Mouse (Mus musculus) MEL (cell line): ENCODE data around the gene Ramp2.

Experiments used
- CTCF ChIP-seq, 3 experiments: IDR thresholded peaks in 2 of 3; conservative IDR thresholded peaks in 1 of 3; 2 replicates each; pipeline ENCODE4 v1.5.1; 2011 to 2012; ENCODE audit warnings: low read length in 3 of 3, low read depth in 2 of 3, mild to moderate bottlenecking in 2 of 3, improper control_type of control experiment in 1 of 3, inconsistent platforms in 1 of 3, mixed read lengths in 1 of 3, moderate library complexity in 1 of 3; ENCODE audit not compliant: control insufficient read depth in 1 of 3, insufficient read depth in 1 of 3, poor library complexity in 1 of 3, severe bottlenecking in 1 of 3
- ETS1 ChIP-seq: IDR thresholded peaks from 2 replicates; pipeline ENCODE4 v1.6.1; 2012; ENCODE audit warnings: low read depth, mild to moderate bottlenecking, inconsistent platforms, low read length, improper control_type of control experiment, moderate library complexity
- GATA1 ChIP-seq: IDR thresholded peaks from 2 replicates; pipeline ENCODE4 v1.6.1; 2011; ENCODE audit warnings: low read depth, low read length, improper control_type of control experiment
- POLR2A ChIP-seq, 2 experiments: IDR thresholded peaks; 2 replicates each; pipeline ENCODE4 v1.6.1; 2011 to 2012; ENCODE audit warnings: low read length in 2 of 2, mild to moderate bottlenecking in 2 of 2, control low read depth in 1 of 2, improper control_type of control experiment in 1 of 2, low read depth in 1 of 2, moderate library complexity in 1 of 2; ENCODE audit not compliant: control insufficient read depth in 1 of 2, insufficient read depth in 1 of 2, poor library complexity in 1 of 2
- SMC3 ChIP-seq: IDR thresholded peaks from 2 replicates; pipeline ENCODE4 v1.6.1; 2011; ENCODE audit warnings: low read depth, low read length, improper control_type of control experiment
- ZKSCAN1 ChIP-seq: IDR thresholded peaks from 2 replicates; pipeline ENCODE4 v1.6.1; 2012; ENCODE audit warnings: low read depth, mild to moderate bottlenecking, inconsistent platforms, low read length, improper control_type of control experiment, moderate library complexity

DNA sequence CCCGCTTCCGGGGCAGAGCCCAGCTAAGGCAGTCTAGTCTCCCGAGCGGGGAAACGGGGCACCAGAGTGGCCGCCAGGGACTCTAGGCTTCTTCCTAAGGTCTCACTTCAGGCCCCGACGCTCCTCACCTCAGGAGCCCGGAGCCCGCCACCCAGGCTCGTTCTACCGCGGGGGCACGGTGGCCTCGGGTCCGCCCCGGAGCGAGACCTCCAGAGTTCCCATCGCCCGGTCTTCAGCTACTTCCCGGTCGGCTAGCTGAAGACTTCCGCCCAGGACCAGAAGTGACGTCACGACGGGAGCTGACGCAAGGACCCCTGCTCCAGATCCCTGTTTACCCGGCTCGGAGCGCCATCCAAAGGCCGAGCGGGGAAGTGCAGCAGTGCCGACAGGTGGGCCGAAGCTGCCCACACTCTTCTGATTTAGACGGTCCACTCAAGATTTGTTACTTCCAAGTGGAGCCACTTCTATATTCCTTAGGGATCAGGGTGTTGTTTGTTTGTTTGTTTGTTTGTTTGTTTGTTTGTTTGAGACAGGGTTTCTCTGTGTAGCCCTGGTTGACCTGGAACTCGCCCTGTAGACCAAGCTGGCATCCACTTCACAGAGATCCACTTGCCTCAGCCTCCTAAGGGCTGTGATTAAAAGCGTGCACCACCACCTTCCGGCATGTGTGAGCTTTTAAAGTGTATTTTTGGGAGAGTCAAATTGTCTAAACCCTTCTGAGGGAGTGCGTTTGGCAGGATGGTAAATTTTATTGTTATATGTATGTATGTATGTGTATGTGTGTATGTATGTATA, 56.4 kb downstream of the Ramp2 start, which contains the start of gene Becn1:
- no peak for TF ChIP-seq GATA1
- peak; percentile 91 to 97 for TF ChIP-seq POLR2A (IDR thresholded peaks at IDR 0.05; ENCODE audit: control insufficient read depth in 1 of 2, insufficient read depth in 1 of 2, low read depth in 1 of 2, low read length in 2 of 2, poor library complexity in 1 of 2)
- TF ChIP-seq ETS1, result peak; percentile 66; the same call in 1 of the 2 replicates
- TF ChIP-seq SMC3, result peak; percentile 70
- no peak for TF ChIP-seq ZKSCAN1
- TF ChIP-seq CTCF (IDR thresholded peaks at IDR 0.05 in 2 of 3, conservative IDR thresholded peaks at IDR 0.05 in 1 of 3; ENCODE audit: control insufficient read depth in 1 of 3, insufficient read depth in 1 of 3, low read depth in 2 of 3, low read length in 3 of 3, poor library complexity in 1 of 3, severe bottlenecking in 1 of 3), result peak; percentile 90 to 97 (median 97)
